Comparison of ENCODE assay signal across 15 mouse cellular contexts in genomic region chr5:9086924-9087719, GRCm38 (mm10). TPM values are rescaled to one million over a fixed set of nuclear protein-coding genes. Genes with fewer than 3 reads are reported as not detected.
DNase-seq lines count a peak whose midpoint lies in the region; ATAC-seq lines count a peak whose summit lies in the region.
"Had no signal": no experiment of that assay in that cellular context is flagged by ENCODE, and none has a peak within 500 bp of the region (broad histone marks: within the 10 kb centered on the region; RNA-seq: fewer than 3 reads in every experiment).

No protein-coding gene starts in this region.

- H3K27ac ChIP-seq in lung, embryonic 16.5 days (ENCODE audit: low read length): no peak overlapping the region
- peak overlapping the region; percentile 20; the same call in 1 of the 2 replicates for H3K27ac ChIP-seq in brown adipose tissue, adult 24 weeks (replicated peaks; ENCODE audit: low read depth, low read length)
- H3K27ac ChIP-seq: heart, embryonic 13.5 days had no signal

- no peak for DNase-seq in lung, adult 18-20 months
- DNase-seq in naive thymus-derived CD4-positive, alpha-beta T cell, adult 2 months (ENCODE audit: low read depth): peak; percentile 81
- no peak for DNase-seq in embryo, embryonic 10.5 days (ENCODE audit: low spot score)
- no peak for DNase-seq in left cerebral cortex, postnatal 4 days
- no peak for DNase-seq in gastrocnemius, postnatal 36 days
- DNase-seq: adrenal gland, postnatal 14 days; cerebellum, postnatal 14 days; lung, postnatal 10 days; right cerebral cortex, adult 18-20 months had no signal

- no peaks in the 10 kb centered on the region for H3K36me3 ChIP-seq in lung, embryonic 16.5 days (ENCODE audit: control insufficient read depth, insufficient read depth, low read length)
- H3K36me3 ChIP-seq: heart, embryonic 13.5 days had no signal

- 52% methylated on average over 3 of the region's 3 CpGs for WGBS in lung, embryonic 16.5 days

- H3K9me3 ChIP-seq in lung, embryonic 16.5 days (ENCODE audit: control insufficient read depth, low read length): no peaks in the 10 kb centered on the region
- H3K9me3 ChIP-seq: heart, embryonic 13.5 days had no signal

- H3K9ac ChIP-seq in lung, embryonic 16.5 days (ENCODE audit: low read length): no peak overlapping the region
- H3K9ac ChIP-seq: heart, embryonic 13.5 days had no signal

- H3K4me2 ChIP-seq in lung, embryonic 16.5 days (ENCODE audit: low read depth, low read length): no peak overlapping the region
- H3K4me2 ChIP-seq: heart, embryonic 13.5 days had no signal

- 0 out of 2 replicates have a peak, but pooled peaks have one; percentile 15 for ATAC-seq in lung, embryonic 16.5 days (ENCODE audit: low read depth)
- ATAC-seq in CD4-positive, CD25-positive, alpha-beta regulatory T cell, adult 4 months: peak; percentile 92

- no peaks in the 10 kb centered on the region for H3K4me1 ChIP-seq in lung, embryonic 16.5 days (replicated peaks; ENCODE audit: control insufficient read depth, insufficient read depth, low read length)
- H3K4me1 ChIP-seq in brown adipose tissue, adult 24 weeks (ENCODE audit: control insufficient read depth, insufficient read depth, insufficient read length, low read length): no peaks in the 10 kb centered on the region
- H3K4me1 ChIP-seq: heart, embryonic 13.5 days had no signal

- H3K27me3 ChIP-seq in lung, embryonic 16.5 days (ENCODE audit: control insufficient read depth, insufficient read depth, low read depth, low read length): no peaks in the 10 kb centered on the region
- H3K27me3 ChIP-seq: heart, embryonic 13.5 days had no signal

- H3K4me3 ChIP-seq in lung, embryonic 16.5 days (ENCODE audit: low read length): no peak overlapping the region
- H3K4me3 ChIP-seq in brown adipose tissue, adult 24 weeks (ENCODE audit: insufficient read depth, low read depth, low read length): no peak overlapping the region
- H3K4me3 ChIP-seq: erythroblast, embryonic 14.5 days; heart, embryonic 13.5 days; myocyte had no signal

- intact Hi-C loops in left cerebral cortex, postnatal 4 days (cut with DNase I): no loop called here
- intact Hi-C loops in gastrocnemius, postnatal 36 days (cut with DNase I): no loop called here

RNA-seq across cellular contexts. Expression of gene Tmem243, which starts 13.3 kb away (rescaled TPM):
- polyA plus RNA-seq in lung, embryonic 16.5 days (2015; fragmentation: Nextera tagmentation; extraction: Ambion mirVana): 23.8 and 45.6 TPM in 2 replicates
- 10 to 100 TPM; 40.6 to 63.2 TPM for polyA plus RNA-seq in CD4-positive, CD25-positive, alpha-beta regulatory T cell, adult 4 months (2017; shearing (Covaris generic))
- polyA plus RNA-seq in brown adipose tissue, adult 24 weeks (2012; ENCODE audit: insufficient read depth, insufficient read length, missing spikeins): 73.7 and 92.2 TPM in 2 replicates
- 1 to 10 TPM; 3.5 to 3.9 TPM for total RNA-seq in left cerebral cortex, postnatal 4 days (2021)
- 1 to 10 TPM; 5.6 to 8.8 TPM for total RNA-seq in gastrocnemius, postnatal 36 days (2021)
